Mouse (Mus musculus) midbrain, embryonic 14.5 days (tissue): ENCODE measurements around the gene Ergic1. TPM values are rescaled to one million over a fixed set of nuclear protein-coding genes. Genes with fewer than 3 reads are reported as not detected.

Source experiments
- ATAC-seq: fragments of 200-750 bp; cut with Nextera tagmentation; 2 replicates; pipeline ENCODE4 v1.8.0; 2017; ENCODE audit warnings: moderate number of reproducible peaks, moderate library complexity; ENCODE audit not compliant: low FRiP score, low TSS enrichment
- DNase-seq: peaks from one replicate; pipeline ENCODE4 v3.0.0-alpha.2; 2015
- H3K27ac ChIP-seq: fragments of 300-500 bp; sonication (generic); replicated peaks from 2 replicates; pipeline ENCODE4 v1.5.1; 2014; ENCODE audit warnings: mild to moderate bottlenecking, low read depth, low read length, moderate library complexity
- H3K27me3 ChIP-seq: fragments of 300-500 bp; sonication (generic); 2 replicates; pipeline ENCODE4 v1.6.1; 2014; ENCODE audit warnings: low read length, control low read depth, mixed read lengths; ENCODE audit not compliant: control insufficient read depth, insufficient read depth
- H3K36me3 ChIP-seq: fragments of 300-500 bp; sonication (generic); 2 replicates; pipeline ENCODE4 v1.6.1; 2014; ENCODE audit warnings: low read length, control low read depth; ENCODE audit not compliant: control insufficient read depth, insufficient read depth
- H3K4me1 ChIP-seq: fragments of 300-500 bp; sonication (generic); 2 replicates; pipeline ENCODE4 v1.6.1; 2014; ENCODE audit warnings: mild to moderate bottlenecking, antibody characterized with exemption, low read length, control low read depth; ENCODE audit not compliant: control insufficient read depth, insufficient read depth
- H3K4me2 ChIP-seq: fragments of 300-500 bp; sonication (generic); 2 replicates; pipeline ENCODE4 v1.6.1; 2014; ENCODE audit warnings: mild to moderate bottlenecking, low read length, moderate library complexity
- H3K4me3 ChIP-seq: fragments of 300-500 bp; sonication (generic); replicated peaks from 2 replicates; pipeline ENCODE4 v1.5.1; 2014; ENCODE audit warnings: low read depth, low read length
- H3K9ac ChIP-seq: fragments of 300-500 bp; sonication (generic); replicated peaks from 2 replicates; pipeline ENCODE4 v1.6.1; 2014; ENCODE audit warnings: mild to moderate bottlenecking, low read length, moderate library complexity
- H3K9me3 ChIP-seq: fragments of 300-500 bp; sonication (generic); 2 replicates; pipeline ENCODE4 v1.6.1; 2016; ENCODE audit warnings: low read length, control low read depth, mixed read lengths; ENCODE audit not compliant: control insufficient read depth
- whole genome bisulfite sequencing: fragments of 180-500 bp; shearing (Covaris S2); extraction: QIAGEN DNeasy Blood & Tissue Kit; methylation state at CpG from one replicate; pipeline ENCODE4 v1.1.7; 2014; 5-methylcytosine and 5-hydroxymethylcytosine counted together
- microRNA-seq: library from miRNA; unstranded; fragments of <30 nt; microRNA quantifications from one replicate; pipeline ENCODE4, GENCODE M21; 2016
- polyA plus RNA-seq: library from polyadenylated mRNA; unstranded; fragments of >200 nt; fragmentation: Nextera tagmentation; extraction: Ambion mirVana; gene quantifications from 2 replicates; pipeline ENCODE4 v1.2.1, GENCODE M21; 2014

The Ergic1 gene
- polyA plus RNA-seq, 1 experiment from 2014 or later: 117 TPM

- no peak overlapping the region for H3K9ac ChIP-seq
- H3K27me3 ChIP-seq: no peaks in the 10 kb centered on the region
- H3K9me3 ChIP-seq: no peaks in the 10 kb centered on the region
- WGBS: 95% methylated on average over 10 of the region's 10 CpGs
- H3K4me2 ChIP-seq: no peak overlapping the region
- ATAC-seq (no peak), DNase-seq (no peak)
- no peak overlapping the region for H3K27ac ChIP-seq
- H3K36me3 ChIP-seq: peaks cover 58% of the 10 kb centered on the region
- no peaks in the 10 kb centered on the region for H3K4me1 ChIP-seq
- H3K4me3 ChIP-seq: no peak overlapping the region
These were observed 138.7 kb downstream of the Ergic1 start for GRCm38 (mm10) chr17:26699819-26700616.

- Histone ChIP-seq H3K36me3 (peaks cover 43% of the 10 kb centered on the region), H3K9me3 (no peaks in the 10 kb centered on the region), H3K4me2 (no peak overlapping the region), H3K9ac (no peak overlapping the region), H3K27ac (no peak overlapping the region), H3K4me3 (no peak overlapping the region), H3K27me3 (no peaks in the 10 kb centered on the region), H3K4me1 (no peaks in the 10 kb centered on the region)
- WGBS: 75% methylated on average over 13 of the region's 13 CpGs
- DNase-seq: no peak
- no peak for ATAC-seq
These were observed 140.3 kb downstream of the Ergic1 start for GRCm38 (mm10) chr17:26701565-26701964.

DNA sequence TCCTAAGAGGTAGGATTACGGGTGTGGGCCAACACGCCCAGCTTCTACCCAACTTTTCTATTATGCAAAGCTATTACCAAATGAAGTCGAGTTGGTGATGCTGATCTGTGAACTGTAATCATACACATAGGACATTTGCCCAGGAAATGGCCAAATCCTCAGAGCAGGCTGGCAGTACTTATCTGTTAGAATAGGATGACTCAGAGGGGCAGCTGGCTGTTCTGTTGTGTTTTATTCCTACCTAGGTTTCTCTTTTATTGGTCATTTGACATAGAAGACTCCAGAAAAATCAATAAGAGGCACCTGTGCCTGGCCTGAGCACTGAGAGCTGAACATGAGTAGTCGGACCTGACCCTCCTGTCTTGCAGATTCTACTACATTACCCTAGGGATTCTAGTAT, 141.3 kb downstream of the Ergic1 start:
- no peaks in the 10 kb centered on the region for H3K4me1 ChIP-seq
- no peak overlapping the region for H3K27ac ChIP-seq
- no peak overlapping the region for H3K9ac ChIP-seq
- H3K4me3 ChIP-seq: no peak overlapping the region
- ATAC-seq: no peak
- H3K27me3 ChIP-seq: no peaks in the 10 kb centered on the region
- H3K36me3 ChIP-seq: peaks cover 34% of the 10 kb centered on the region
- no peak for DNase-seq
- no peak overlapping the region for H3K4me2 ChIP-seq
- no peaks in the 10 kb centered on the region for H3K9me3 ChIP-seq
- WGBS: 83% methylated on average over 4 of the region's 4 CpGs

GRCm38 (mm10) chr17:26703671-26704070, 142.4 kb downstream of the Ergic1 start:
- Histone ChIP-seq H3K27me3 (no peaks in the 10 kb centered on the region), H3K4me2 (no peak overlapping the region), H3K9me3 (no peaks in the 10 kb centered on the region), H3K27ac (no peak overlapping the region), H3K36me3 (peaks cover 25% of the 10 kb centered on the region), H3K9ac (no peak overlapping the region), H3K4me1 (no peaks in the 10 kb centered on the region), H3K4me3 (no peak overlapping the region)
- ATAC-seq (no peak), DNase-seq (no peak)
- WGBS: 95% methylated on average over 4 of the region's 4 CpGs

DNA sequence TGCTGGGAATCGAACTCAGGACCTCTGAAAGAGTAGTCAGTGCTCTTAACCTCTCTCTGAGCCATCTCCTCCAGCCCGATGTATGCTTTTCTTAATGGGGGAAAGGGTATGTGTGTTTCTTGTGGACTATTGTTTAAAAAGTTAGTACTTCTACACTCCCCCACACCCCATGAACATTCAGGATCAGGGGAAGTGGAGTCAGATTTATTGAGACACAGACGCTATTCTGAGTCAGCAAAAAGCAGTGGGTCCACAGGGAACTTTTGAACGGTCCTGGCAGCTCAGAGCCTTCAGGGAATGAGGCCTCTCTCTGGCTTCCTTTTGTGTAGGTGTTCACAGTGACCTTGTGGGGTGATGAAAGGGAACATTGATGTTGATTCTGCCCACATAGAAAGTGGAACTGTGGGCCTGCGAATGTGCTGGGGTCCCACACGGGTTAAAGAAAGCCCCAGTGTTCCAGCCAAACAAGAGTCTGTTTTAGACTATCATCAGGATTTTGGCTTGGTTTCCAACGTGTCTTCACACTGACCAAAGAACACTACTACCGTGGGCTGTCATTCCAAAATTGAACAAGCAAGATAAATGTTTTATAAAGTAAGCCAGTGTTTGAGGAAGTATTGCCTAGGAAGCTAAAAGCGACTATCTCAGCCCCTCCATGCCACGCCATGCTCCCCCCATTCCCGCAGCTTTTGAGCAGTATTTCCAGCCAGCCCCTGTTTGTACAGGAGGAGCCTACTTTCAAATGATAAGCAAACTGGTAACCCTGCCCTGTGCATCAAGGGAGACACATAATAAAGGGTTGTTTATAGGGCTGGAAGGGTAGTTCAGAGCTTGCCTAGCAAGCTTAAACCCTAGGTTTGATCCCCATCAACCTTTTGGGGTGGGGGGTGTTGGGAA, 144.4 kb downstream of the Ergic1 start:
- ATAC-seq (no peak), DNase-seq (no peak)
- Histone ChIP-seq H3K4me3 (no peak overlapping the region), H3K4me2 (no peak overlapping the region), H3K27ac (no peak overlapping the region), H3K27me3 (no peaks in the 10 kb centered on the region), H3K9me3 (no peaks in the 10 kb centered on the region), H3K9ac (no peak overlapping the region), H3K4me1 (no peaks in the 10 kb centered on the region), H3K36me3 (peaks cover 6% of the 10 kb centered on the region; the same call in 1 of the 2 replicates)
- WGBS: 83% methylated on average over 11 of the region's 11 CpGs

Small RNA genes within 50 kb of the gene (microRNA-seq; reads per million reads assigned to microRNA genes)
- not detected for gene Gm22420

Other genes with a start within 250 kb of the Ergic1 start
- 1.6 and 3.6 TPM in 2 replicates for gene Neurl1b, start 146.7 kb upstream of the Ergic1 start, polyA plus RNA-seq
- 44.2 and 45.8 TPM in 2 replicates for gene Dusp1, start 639 bp downstream of the Ergic1 start, polyA plus RNA-seq
- 85.5 and 90.5 TPM in 2 replicates for gene Atp6v0e, start 101.7 kb downstream of the Ergic1 start, polyA plus RNA-seq
- 12.9 and 18.1 TPM in 2 replicates for gene Crebrf, start 154.2 kb downstream of the Ergic1 start, polyA plus RNA-seq
- 54.5 and 59.0 TPM in 2 replicates for gene Bnip1, start 219.6 kb downstream of the Ergic1 start, polyA plus RNA-seq